Mouse (Mus musculus) liver, adult 10 weeks (tissue): Measurements from ENCODE around the gene Hltf. TPM values are rescaled to one million over a fixed set of nuclear protein-coding genes. Genes with fewer than 3 reads are reported as not detected.

ENCODE experiments used
- polyA plus RNA-seq: library from polyadenylated mRNA; stranded (reverse); fragments of 350-450 nt; fragmentation: Illumina TruSeq; extraction: RNeasy Lipid Tissue Mini Kit (QIAGEN cat#74804); gene quantifications from one replicate; pipeline ENCODE4 v1.2.3, GENCODE M21; 2014; ENCODE audit warnings: low read depth, low replicate concordance

Gene Hltf
- polyA plus RNA-seq = 18.2 TPM

GRCm38 (mm10) chr3:20057306-20058196 lies at the start of gene Hltf:
Hltf (plus strand) TSS chr3:20057811.

GRCm38 (mm10) chr3:20034719-20035404 lies 22.7 kb upstream of the Hltf start, which contains the start of gene Hps3:
Hps3 (minus strand) TSS chr3:20035315.

GRCm38 (mm10) chr3:20154531-20155367 lies 97.1 kb downstream of the Hltf start, which contains the start of gene Gyg:
Gyg (minus strand) TSS chr3:20155317.

Other genes starting within 250 kb of the Hltf start
- gene Cp, start 100.8 kb upstream of the Hltf start, polyA plus RNA-seq = 2,112 TPM
- gene Hps3, start 22.5 kb upstream of the Hltf start, polyA plus RNA-seq = 11.0 TPM
- 14.4 TPM for gene Gyg, start 97.5 kb downstream of the Hltf start, polyA plus RNA-seq
- gene Cpa3, start 184.4 kb downstream of the Hltf start, polyA plus RNA-seq = not detected
- not detected for gene Cpb1, start 217.9 kb downstream of the Hltf start, polyA plus RNA-seq